Mouse (Mus musculus) liver, postnatal 0 days (tissue): ENCODE measurements around the gene Cldn12. TPM values are rescaled to one million over a fixed set of nuclear protein-coding genes. Genes with fewer than 3 reads are reported as not detected.

Experiments
- ATAC-seq: fragments of 200-750 bp; cut with Nextera tagmentation; 2 replicates; pipeline ENCODE4 v1.8.0; 2017; ENCODE audit warnings: mild to moderate bottlenecking, moderate library complexity
- DNase-seq: peaks from one replicate; pipeline ENCODE4 v3.0.0-alpha.2; 2016
- H3K27ac ChIP-seq: fragments of 300-500 bp; sonication (generic); 2 replicates; pipeline ENCODE4 v1.5.1; 2014; ENCODE audit warnings: antibody characterized with exemption, moderate library complexity, mild to moderate bottlenecking, low read depth
- H3K27me3 ChIP-seq: fragments of 300-500 bp; sonication (generic); 2 replicates; pipeline ENCODE4 v1.6.1; 2014; ENCODE audit warnings: low read length, control low read depth, mixed read lengths; ENCODE audit not compliant: insufficient read depth
- H3K36me3 ChIP-seq: fragments of 300-500 bp; sonication (generic); replicated peaks from 2 replicates; pipeline ENCODE4 v1.6.1; 2014; ENCODE audit warnings: mild to moderate bottlenecking, control low read depth, low read length, moderate library complexity, mixed read lengths; ENCODE audit not compliant: insufficient read depth
- H3K4me1 ChIP-seq: fragments of 300-500 bp; sonication (generic); 2 replicates; pipeline ENCODE4 v1.6.1; 2014; ENCODE audit warnings: antibody characterized with exemption, mild to moderate bottlenecking, control low read depth; ENCODE audit not compliant: insufficient read depth
- H3K4me2 ChIP-seq: fragments of 300-500 bp; sonication (generic); 2 replicates; pipeline ENCODE4 v1.6.1; 2014; ENCODE audit warnings: low read depth, mild to moderate bottlenecking, low read length, moderate library complexity, mixed read lengths
- H3K4me3 ChIP-seq: fragments of 300-500 bp; sonication (generic); 2 replicates; pipeline ENCODE4 v1.5.1; 2014; ENCODE audit warnings: low read depth, low read length
- H3K9ac ChIP-seq: fragments of 300-500 bp; sonication (generic); replicated peaks from 2 replicates; pipeline ENCODE4 v1.6.1; 2014; ENCODE audit warnings: mild to moderate bottlenecking, moderate library complexity
- H3K9me3 ChIP-seq: fragments of 300-500 bp; sonication (generic); 2 replicates; pipeline ENCODE4 v1.6.1; 2016; ENCODE audit warnings: mild to moderate bottlenecking, control low read depth, low read length, mixed read lengths
- CTCF ChIP-seq: sonication (generic); IDR thresholded peaks from 2 replicates; pipeline ENCODE4 v1.5.1; 2016; ENCODE audit warnings: antibody characterized with exemption, low read depth
- EP300 ChIP-seq: IDR thresholded peaks from 2 replicates; pipeline ENCODE4 v1.6.1; 2016; ENCODE audit warnings: antibody characterized with exemption, low read depth, mild to moderate bottlenecking
- WGBS: fragments of 180-500 bp; shearing (Covaris S2); extraction: QIAGEN DNeasy Blood & Tissue Kit; methylation state at CpG from one replicate; pipeline ENCODE4 v1.1.7; 2014; ENCODE audit not compliant: insufficient replicate concordance; 5-methylcytosine and 5-hydroxymethylcytosine counted together
- polyA plus RNA-seq: library from polyadenylated mRNA; unstranded; fragments of >200 nt; fragmentation: Nextera tagmentation; extraction: Ambion mirVana; gene quantifications from 2 replicates; pipeline ENCODE4 v1.2.1, GENCODE M21; 2015

Gene Cldn12
- polyA plus RNA-seq, 1 experiment from 2014 or later = 25.1 TPM

DNA sequence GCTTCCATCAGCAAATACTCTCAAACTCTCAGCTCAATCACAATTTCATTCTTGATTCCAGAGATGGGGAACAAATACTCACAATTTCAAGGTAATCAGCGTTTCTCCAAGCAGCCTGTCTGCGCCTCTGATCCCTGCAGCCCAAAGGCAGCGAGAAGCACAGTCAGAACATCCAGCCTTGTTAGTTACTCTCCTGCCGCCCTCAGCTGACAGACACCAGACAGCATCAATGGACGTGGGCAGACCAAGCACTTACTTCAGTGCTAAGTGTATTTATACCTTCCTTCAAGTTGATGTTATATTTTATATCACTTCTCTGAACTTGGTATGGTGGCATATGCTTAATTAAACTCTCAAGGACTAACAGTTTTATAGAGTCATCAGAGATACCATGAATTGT lies 3.8 kb downstream of the Cldn12 start:
- WGBS = 77% methylated on average over 5 of the region's 5 CpGs

DNA sequence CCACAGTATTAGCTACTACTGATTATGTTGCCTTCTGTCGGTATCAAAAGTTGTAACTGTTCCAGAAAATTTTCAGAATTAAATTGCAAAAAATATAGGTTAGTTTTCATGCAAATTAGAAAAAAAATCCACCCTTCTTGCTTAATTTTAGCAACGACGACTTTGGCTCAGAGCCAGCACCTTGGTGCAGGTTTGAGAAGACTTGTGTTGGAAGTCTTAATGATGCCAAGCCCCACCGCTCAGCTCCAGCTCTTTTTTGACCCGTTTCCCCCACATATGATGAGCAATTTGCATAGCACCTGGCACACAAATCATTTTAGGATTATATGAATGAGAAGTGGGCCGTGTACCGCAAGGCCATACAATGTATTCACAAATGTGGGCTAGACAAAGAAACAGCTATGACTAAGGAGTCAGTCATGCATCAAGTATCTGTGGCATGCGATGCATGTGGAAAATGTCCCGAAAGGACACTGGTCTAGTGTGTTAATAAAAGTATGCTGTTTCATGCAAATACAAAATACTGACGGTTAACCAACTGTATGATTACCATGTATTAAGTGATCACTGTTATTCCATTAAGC lies 4.4 kb downstream of the Cldn12 start:
- no peak overlapping the region for H3K27ac ChIP-seq
- ATAC-seq = no peak

More for the DNA sequence above, 3.8 kb downstream of the Cldn12 start:
- Histone ChIP-seq H3K4me1 (no peaks in the 10 kb centered on the region), H3K27me3 (no peaks in the 10 kb centered on the region), H3K9me3 (no peaks in the 10 kb centered on the region), H3K4me2 (no peak overlapping the region), H3K9ac (no peak overlapping the region), H3K4me3 (no peak overlapping the region), H3K27ac (no peak overlapping the region), H3K36me3 (peaks cover 6% of the 10 kb centered on the region; the same call in 1 of the 2 replicates)
- no peak for TF ChIP-seq CTCF
- TF ChIP-seq EP300 = no peak
- ATAC-seq = no peak
- no peak for DNase-seq

GRCm38 (mm10) chr5:5508231-5508630 lies 6.5 kb downstream of the Cldn12 start:
- no peaks in the 10 kb centered on the region for H3K9me3 ChIP-seq
- H3K4me1 ChIP-seq = no peaks in the 10 kb centered on the region
- DNase-seq (no peak), ATAC-seq (no peak)
- no peak overlapping the region for H3K9ac ChIP-seq
- no peak overlapping the region for H3K4me2 ChIP-seq
- TF ChIP-seq CTCF (no peak), EP300 (no peak)
- no peak overlapping the region for H3K27ac ChIP-seq
- no peak overlapping the region for H3K4me3 ChIP-seq
- WGBS = 80% methylated on average over 10 of the region's 10 CpGs
- H3K36me3 ChIP-seq = peaks cover 6% of the 10 kb centered on the region; the same call in 1 of the 2 replicates
- H3K27me3 ChIP-seq = no peaks in the 10 kb centered on the region

More for the DNA sequence above, 4.4 kb downstream of the Cldn12 start:
- TF ChIP-seq EP300 = no peak
- no peak for TF ChIP-seq CTCF
- H3K4me3 ChIP-seq = no peak overlapping the region
- no peak overlapping the region for H3K9ac ChIP-seq
- no peak for DNase-seq
- H3K4me2 ChIP-seq = no peak overlapping the region
- peaks cover 6% of the 10 kb centered on the region; the same call in 1 of the 2 replicates for H3K36me3 ChIP-seq
- WGBS = 78% methylated on average over 10 of the region's 10 CpGs
- no peaks in the 10 kb centered on the region for H3K27me3 ChIP-seq
- no peaks in the 10 kb centered on the region for H3K4me1 ChIP-seq
- no peaks in the 10 kb centered on the region for H3K9me3 ChIP-seq

- ATAC-seq = peak; percentile 48; the same call in 1 of the 2 replicates
- H3K36me3 ChIP-seq = peaks cover 6% of the 10 kb centered on the region; the same call in 1 of the 2 replicates
- 62% methylated on average over 20 of the region's 20 CpGs for WGBS
These were observed 7.0 kb downstream of the Cldn12 start for GRCm38 (mm10) chr5:5507701-5508225.

GRCm38 (mm10) chr5:5504456-5504855 lies 10.3 kb downstream of the Cldn12 start:
- Histone ChIP-seq H3K4me2 (no peak overlapping the region), H3K4me3 (no peak overlapping the region), H3K9ac (no peak overlapping the region), H3K27me3 (no peaks in the 10 kb centered on the region), H3K36me3 (0 out of 2 replicates have a peak, but pooled peaks cover 3% of the 10 kb centered on the region), H3K4me1 (no peaks in the 10 kb centered on the region), H3K9me3 (no peaks in the 10 kb centered on the region), H3K27ac (no peak overlapping the region)
- WGBS = 79% methylated on average over 13 of the region's 13 CpGs
- ATAC-seq (no peak), DNase-seq (no peak)
- TF ChIP-seq EP300 (no peak), CTCF (no peak)

More at GRCm38 (mm10) chr5:5507701-5508225, 7.0 kb downstream of the Cldn12 start:
- no peaks in the 10 kb centered on the region for H3K4me1 ChIP-seq
- no peak overlapping the region for H3K27ac ChIP-seq
- H3K4me2 ChIP-seq = no peak overlapping the region
- DNase-seq = peak; percentile 73
- H3K9ac ChIP-seq = no peak overlapping the region
- no peak for TF ChIP-seq EP300
- TF ChIP-seq CTCF = peak; percentile 74
- H3K27me3 ChIP-seq = no peaks in the 10 kb centered on the region
- no peak overlapping the region for H3K4me3 ChIP-seq
- no peaks in the 10 kb centered on the region for H3K9me3 ChIP-seq

DNA sequence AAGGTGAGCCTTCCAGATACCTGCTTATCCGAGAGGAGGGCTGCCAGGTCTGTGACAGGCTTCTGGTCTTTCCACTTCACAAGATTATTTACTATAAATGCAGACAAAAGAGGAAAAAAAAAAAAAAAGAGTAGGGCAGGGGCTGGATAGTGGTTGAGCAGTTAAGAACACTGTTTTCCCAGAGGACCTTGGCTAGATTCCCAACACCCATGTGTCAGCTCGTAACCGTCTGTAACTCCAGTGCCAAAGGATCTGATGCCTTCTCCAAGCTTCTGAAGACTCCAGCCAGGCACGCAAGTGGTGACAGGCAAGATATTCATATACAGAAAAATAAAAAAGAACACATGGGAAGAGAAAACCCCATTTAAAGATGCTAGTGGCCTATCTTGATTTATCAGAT lies 11.4 kb downstream of the Cldn12 start:
- no peak for DNase-seq
- no peak for TF ChIP-seq EP300
- no peak for TF ChIP-seq CTCF
- WGBS = 82% methylated on average over 4 of the region's 4 CpGs

More for the DNA sequence above, 11.4 kb downstream of the Cldn12 start:
- no peak overlapping the region for H3K9ac ChIP-seq
- no peak overlapping the region for H3K4me2 ChIP-seq
- no peak overlapping the region for H3K4me3 ChIP-seq
- ATAC-seq = no peak
- H3K27ac ChIP-seq = no peak overlapping the region
- 0 out of 2 replicates have a peak, but pooled peaks cover 3% of the 10 kb centered on the region for H3K36me3 ChIP-seq
- no peaks in the 10 kb centered on the region for H3K4me1 ChIP-seq
- no peaks in the 10 kb centered on the region for H3K9me3 ChIP-seq
- no peaks in the 10 kb centered on the region for H3K27me3 ChIP-seq
